Mouse (Mus musculus) olfactory bulb, adult 2 months (tissue): ENCODE results near the gene Tcf12.

ENCODE experiments used
- CTCF ChIP-seq: fragments of 200-500 bp; IDR thresholded peaks from 2 replicates; pipeline ENCODE4 v1.5.1; 2012; ENCODE audit warnings: low read depth, mild to moderate bottlenecking, low read length, moderate library complexity; ENCODE audit not compliant: insufficient read depth
- POLR2A ChIP-seq: fragments of 200-500 bp; IDR thresholded peaks from 2 replicates; pipeline ENCODE4 v1.6.1; 2012; ENCODE audit warnings: mild to moderate bottlenecking, low read depth, low read length, moderate library complexity; ENCODE audit not compliant: insufficient read depth

DNA sequence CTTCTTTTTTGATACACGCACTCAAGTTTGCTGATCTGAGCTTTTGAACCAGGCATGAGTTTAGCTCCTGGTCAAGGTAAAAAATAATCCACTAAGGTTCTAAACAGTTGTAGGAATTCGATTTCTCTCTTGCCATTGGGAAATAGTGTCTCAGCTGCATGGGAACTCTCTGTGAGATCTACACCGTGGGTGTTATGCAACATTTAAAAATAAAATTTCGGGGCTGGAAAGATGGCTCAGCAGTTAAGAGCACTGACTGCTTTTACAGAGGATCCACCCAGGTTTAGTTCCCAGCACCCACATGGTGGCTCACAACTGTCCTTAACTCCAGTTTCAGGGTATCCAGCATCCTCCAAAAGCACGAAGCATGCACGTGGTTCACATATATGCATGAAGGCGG lies 293.2 kb downstream of the Tcf12 start:
- TF ChIP-seq CTCF (no peak), POLR2A (no peak)
